Mouse (Mus musculus) forebrain, embryonic 16.5 days (tissue): ENCODE results near the gene Pcsk2. TPM values are rescaled to one million over a fixed set of nuclear protein-coding genes. Genes with fewer than 3 reads are reported as not detected.

Experiments
- ATAC-seq: fragments of 200-750 bp; cut with Nextera tagmentation; 2 replicates; pipeline ENCODE4 v1.8.0; 2017; ENCODE audit warnings: mild to moderate bottlenecking, moderate library complexity
- H3K27ac ChIP-seq: fragments of 300-500 bp; sonication (generic); 2 replicates; pipeline ENCODE4 v1.5.1; 2014; ENCODE audit warnings: low read length, control low read depth
- H3K27me3 ChIP-seq: fragments of 300-500 bp; sonication (generic); replicated peaks from 2 replicates; pipeline ENCODE4 v1.6.1; 2014; ENCODE audit warnings: low read length; ENCODE audit not compliant: control insufficient read depth, insufficient read depth
- H3K36me3 ChIP-seq: fragments of 300-500 bp; sonication (generic); 2 replicates; pipeline ENCODE4 v1.6.1; 2014; ENCODE audit not compliant: control insufficient read depth, insufficient read depth
- H3K4me1 ChIP-seq: fragments of 300-500 bp; sonication (generic); replicated peaks from 2 replicates; pipeline ENCODE4 v1.6.1; 2014; ENCODE audit warnings: low read length; ENCODE audit not compliant: control insufficient read depth, insufficient read depth
- H3K4me2 ChIP-seq: fragments of 300-500 bp; sonication (generic); 2 replicates; pipeline ENCODE4 v1.6.1; 2014; ENCODE audit warnings: mild to moderate bottlenecking, low read length, control low read depth
- H3K4me3 ChIP-seq: fragments of 300-500 bp; sonication (generic); replicated peaks from 2 replicates; pipeline ENCODE4 v1.5.1; 2014; ENCODE audit warnings: mild to moderate bottlenecking, low read length, control low read depth
- H3K9ac ChIP-seq: fragments of 300-500 bp; sonication (generic); replicated peaks from 2 replicates; pipeline ENCODE4 v1.6.1; 2014; ENCODE audit warnings: low read depth, low read length, control low read depth
- H3K9me3 ChIP-seq: fragments of 300-500 bp; sonication (generic); 2 replicates; pipeline ENCODE4 v1.6.1; 2016; ENCODE audit warnings: low read length; ENCODE audit not compliant: control insufficient read depth
- WGBS: fragments of 180-500 bp; shearing (Covaris S2); extraction: QIAGEN DNeasy Blood & Tissue Kit; methylation state at CpG from one replicate; pipeline ENCODE4 v1.1.7; 2014; 5-methylcytosine and 5-hydroxymethylcytosine counted together
- polyA plus RNA-seq: library from polyadenylated mRNA; unstranded; fragments of >200 nt; fragmentation: Nextera tagmentation; extraction: Ambion mirVana; gene quantifications from 2 replicates; pipeline ENCODE4 v1.2.1, GENCODE M21; 2015

The Pcsk2 gene
- polyA plus RNA-seq, 1 experiment from 2014 or later = 12.5 TPM

- Histone ChIP-seq H3K4me3 (no peak overlapping the region), H3K4me1 (no peaks in the 10 kb centered on the region), H3K27ac (no peak overlapping the region), H3K4me2 (no peak overlapping the region), H3K27me3 (no peaks in the 10 kb centered on the region), H3K36me3 (no peaks in the 10 kb centered on the region), H3K9ac (no peak overlapping the region), H3K9me3 (no peaks in the 10 kb centered on the region)
- WGBS = 62% methylated on average over 2 of the region's 2 CpGs
- ATAC-seq = no peak
Measured at GRCm38 (mm10) chr2:143565062-143565461, 19.1 kb downstream of the Pcsk2 start.

DNA sequence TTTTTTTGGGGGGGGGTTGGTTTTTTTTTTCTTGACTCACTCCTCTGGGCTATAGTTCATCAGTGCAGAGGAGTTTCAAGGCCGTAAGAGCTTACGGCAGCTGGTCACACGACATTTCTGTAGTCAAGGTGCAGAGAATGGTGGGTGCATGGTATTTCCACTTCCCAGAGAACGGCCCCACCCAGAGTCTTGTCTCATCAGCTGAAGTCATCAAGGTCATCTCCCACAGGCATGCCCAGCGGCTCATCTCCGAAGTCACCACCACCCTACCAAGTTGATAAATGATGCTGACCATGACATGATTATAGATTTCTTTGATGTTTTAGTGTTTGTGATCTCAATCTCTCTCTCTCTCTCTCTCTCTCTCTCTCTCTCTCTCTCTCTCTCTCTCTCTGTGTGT is 20.0 kb downstream of the Pcsk2 start:
- Histone ChIP-seq H3K4me2 (no peak overlapping the region), H3K27me3 (no peaks in the 10 kb centered on the region), H3K4me3 (no peak overlapping the region), H3K27ac (no peak overlapping the region), H3K9ac (no peak overlapping the region), H3K36me3 (no peaks in the 10 kb centered on the region), H3K4me1 (no peaks in the 10 kb centered on the region), H3K9me3 (no peaks in the 10 kb centered on the region)
- WGBS = 91% methylated on average over 6 of the region's 6 CpGs
- ATAC-seq = no peak

DNA sequence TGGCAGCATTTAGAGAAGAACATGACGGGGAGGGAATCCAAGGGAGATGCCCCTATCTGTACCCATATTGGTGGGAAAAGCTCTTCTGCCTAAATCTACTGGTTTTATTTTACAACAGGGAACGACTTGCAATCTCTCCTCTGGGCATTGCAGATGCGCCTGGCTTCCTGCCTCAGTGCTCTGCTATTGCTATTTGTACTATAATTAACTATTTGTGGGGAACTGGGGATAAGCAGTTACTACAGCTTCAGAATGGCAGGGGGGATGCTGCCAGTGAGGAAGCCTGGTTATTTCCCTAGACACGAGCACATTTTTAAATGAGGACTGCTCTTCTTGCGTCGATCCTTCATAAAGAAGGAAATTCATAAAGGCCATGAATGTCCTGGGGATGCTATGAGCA is 39.4 kb downstream of the Pcsk2 start:
- ATAC-seq = no peak
- Histone ChIP-seq H3K4me1 (no peaks in the 10 kb centered on the region), H3K27me3 (no peaks in the 10 kb centered on the region), H3K27ac (no peak overlapping the region), H3K9me3 (no peaks in the 10 kb centered on the region), H3K4me2 (no peak overlapping the region), H3K36me3 (no peaks in the 10 kb centered on the region), H3K9ac (no peak overlapping the region), H3K4me3 (no peak overlapping the region)
- 84% methylated on average over 6 of the region's 6 CpGs for WGBS

DNA sequence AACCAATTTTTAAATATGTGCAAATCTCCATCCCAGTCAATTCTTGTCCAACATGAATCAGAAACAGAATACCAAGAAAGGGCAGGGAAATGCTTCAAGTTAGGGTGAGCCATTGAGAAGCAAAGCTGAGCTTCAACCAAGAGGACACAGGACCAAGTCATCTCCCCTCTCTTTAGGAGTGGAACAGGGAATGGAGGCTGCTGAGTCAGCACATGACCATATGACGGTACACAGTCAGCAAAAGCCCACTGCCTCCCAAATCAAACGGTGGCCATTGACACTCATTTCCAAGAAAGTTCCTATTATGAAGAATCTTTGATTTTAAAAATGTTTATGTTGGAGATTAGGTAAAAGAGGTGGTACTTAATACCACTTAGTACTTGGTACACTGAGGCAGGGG is 44.4 kb downstream of the Pcsk2 start:
- no peaks in the 10 kb centered on the region for H3K4me1 ChIP-seq
- no peaks in the 10 kb centered on the region for H3K27me3 ChIP-seq
- no peaks in the 10 kb centered on the region for H3K9me3 ChIP-seq
- 90% methylated on average over 2 of the region's 2 CpGs for WGBS
- ATAC-seq = no peak
- no peak overlapping the region for H3K4me3 ChIP-seq
- H3K9ac ChIP-seq = no peak overlapping the region
- no peak overlapping the region for H3K27ac ChIP-seq
- H3K36me3 ChIP-seq = no peaks in the 10 kb centered on the region
- H3K4me2 ChIP-seq = no peak overlapping the region

GRCm38 (mm10) chr2:143603071-143603470 is 57.1 kb downstream of the Pcsk2 start:
- no peaks in the 10 kb centered on the region for H3K9me3 ChIP-seq
- WGBS = 29% methylated on average over 3 of the region's 3 CpGs
- H3K9ac ChIP-seq = no peak overlapping the region
- no peak overlapping the region for H3K4me2 ChIP-seq
- ATAC-seq = no peak
- no peak overlapping the region for H3K4me3 ChIP-seq
- H3K27me3 ChIP-seq = no peaks in the 10 kb centered on the region
- no peaks in the 10 kb centered on the region for H3K4me1 ChIP-seq
- H3K27ac ChIP-seq = no peak overlapping the region
- no peaks in the 10 kb centered on the region for H3K36me3 ChIP-seq

- no peaks in the 10 kb centered on the region for H3K36me3 ChIP-seq
- no peak overlapping the region for H3K4me2 ChIP-seq
- H3K27ac ChIP-seq = no peak overlapping the region
- ATAC-seq = no peak
- no peaks in the 10 kb centered on the region for H3K9me3 ChIP-seq
- H3K27me3 ChIP-seq = no peaks in the 10 kb centered on the region
- no peak overlapping the region for H3K4me3 ChIP-seq
- 50% methylated on average over 2 of the region's 2 CpGs for WGBS
- H3K4me1 ChIP-seq = no peaks in the 10 kb centered on the region
- H3K9ac ChIP-seq = no peak overlapping the region
Measured at GRCm38 (mm10) chr2:143603871-143604512, 58.0 kb downstream of the Pcsk2 start.

DNA sequence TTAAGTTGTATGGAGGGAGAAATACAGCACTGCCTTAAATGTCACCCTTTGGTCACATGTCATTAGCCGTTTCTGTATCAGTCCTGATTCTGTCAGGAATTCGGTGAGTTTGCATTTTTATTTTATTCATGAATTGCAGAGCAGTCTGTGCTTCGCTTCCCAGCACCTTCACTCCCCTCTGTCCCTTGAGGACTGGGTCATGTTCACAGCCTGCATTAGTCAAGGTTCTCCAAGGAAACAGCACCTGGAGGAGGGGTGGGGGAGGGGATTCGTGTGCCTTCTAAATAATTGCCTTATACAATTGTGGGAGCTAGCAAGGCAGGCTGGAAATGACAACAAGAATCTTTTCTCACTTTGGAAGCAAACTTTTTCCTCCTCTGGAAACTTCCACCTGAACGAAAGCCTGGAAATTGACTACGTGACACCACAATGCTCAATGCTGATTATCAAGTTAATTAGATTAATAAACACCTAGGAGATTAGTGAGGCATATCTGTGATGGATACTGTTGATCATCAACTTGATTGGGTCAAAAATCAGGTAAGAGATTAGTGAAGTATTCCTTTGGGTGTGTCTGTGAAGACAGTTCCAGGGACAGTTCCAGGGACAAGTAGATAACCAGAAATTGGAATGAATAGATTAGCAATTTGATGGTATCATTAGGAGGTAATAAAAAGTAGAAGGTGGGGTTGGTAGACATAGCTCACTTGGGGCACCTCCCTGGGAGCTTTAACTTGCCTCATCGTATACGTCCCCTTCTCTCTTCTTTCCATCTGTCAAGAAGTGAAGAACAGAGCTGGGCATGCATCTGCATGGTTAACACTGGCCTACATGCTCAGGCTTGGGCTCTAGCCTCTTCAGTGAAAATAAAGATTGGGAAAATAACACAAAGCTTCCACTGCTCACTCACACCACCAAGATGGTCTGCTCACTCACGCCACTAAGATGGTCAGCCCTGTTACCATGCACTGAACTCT is 64.7 kb downstream of the Pcsk2 start:
- H3K4me1 ChIP-seq = no peaks in the 10 kb centered on the region
- H3K9ac ChIP-seq = no peak overlapping the region
- 71% methylated on average over 9 of the region's 9 CpGs for WGBS
- no peak overlapping the region for H3K27ac ChIP-seq
- no peak overlapping the region for H3K4me3 ChIP-seq
- no peaks in the 10 kb centered on the region for H3K9me3 ChIP-seq
- H3K27me3 ChIP-seq = no peaks in the 10 kb centered on the region
- no peak overlapping the region for H3K4me2 ChIP-seq
- H3K36me3 ChIP-seq = no peaks in the 10 kb centered on the region
- ATAC-seq = no peak

DNA sequence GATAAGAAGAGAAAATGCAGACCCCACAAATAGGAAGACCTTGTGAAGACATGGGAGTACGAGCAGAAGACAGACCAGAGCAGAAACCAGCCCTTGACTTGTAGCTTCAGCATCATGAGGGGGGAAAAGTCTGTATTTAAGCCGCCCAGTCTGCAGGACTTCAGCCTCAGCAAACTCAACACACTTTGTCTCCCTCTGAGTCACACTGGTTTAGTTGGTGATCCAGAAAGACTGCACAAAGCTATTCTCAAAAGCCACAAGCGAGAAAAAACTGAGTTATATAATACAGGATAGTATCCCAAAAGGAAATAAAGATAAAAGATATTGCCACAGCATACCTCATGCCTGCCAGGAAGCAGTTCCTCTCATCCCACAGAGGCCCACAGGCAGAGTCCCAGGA is 67.5 kb downstream of the Pcsk2 start:
- no peaks in the 10 kb centered on the region for H3K4me1 ChIP-seq
- no peaks in the 10 kb centered on the region for H3K27me3 ChIP-seq
- no peak for ATAC-seq
- 83% methylated on average over 3 of the region's 3 CpGs for WGBS
- H3K36me3 ChIP-seq = no peaks in the 10 kb centered on the region
- no peaks in the 10 kb centered on the region for H3K9me3 ChIP-seq
- H3K4me2 ChIP-seq = no peak overlapping the region
- no peak overlapping the region for H3K4me3 ChIP-seq
- no peak overlapping the region for H3K27ac ChIP-seq
- no peak overlapping the region for H3K9ac ChIP-seq

DNA sequence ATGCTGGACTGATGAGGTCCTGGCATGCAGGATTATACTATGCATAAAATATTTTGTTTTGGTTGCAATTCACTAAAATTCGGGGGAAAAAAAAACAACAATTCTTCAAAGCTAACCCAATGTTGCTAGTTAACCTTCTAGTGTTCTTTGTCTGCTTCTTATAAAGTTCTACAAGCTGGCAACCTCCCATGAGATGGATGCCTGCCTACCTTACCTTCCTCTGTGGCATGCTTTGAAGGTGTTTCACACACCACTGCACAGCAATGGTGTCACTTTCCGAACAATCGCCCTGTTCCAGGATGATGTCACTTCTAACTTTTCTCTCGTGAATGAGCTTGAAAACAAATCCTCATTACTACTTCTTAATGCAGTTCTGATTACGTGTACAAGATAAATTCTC is 68.8 kb downstream of the Pcsk2 start:
- no peak overlapping the region for H3K9ac ChIP-seq
- H3K36me3 ChIP-seq = no peaks in the 10 kb centered on the region
- no peak for ATAC-seq
- no peak overlapping the region for H3K27ac ChIP-seq
- H3K4me2 ChIP-seq = no peak overlapping the region
- H3K27me3 ChIP-seq = no peaks in the 10 kb centered on the region
- no peak overlapping the region for H3K4me3 ChIP-seq
- H3K4me1 ChIP-seq = no peaks in the 10 kb centered on the region
- 13% methylated on average over 5 of the region's 5 CpGs for WGBS
- no peaks in the 10 kb centered on the region for H3K9me3 ChIP-seq
